Mouse (Mus musculus): Measurements from ENCODE around the gene Paqr5. TPM values are rescaled to one million over a fixed set of nuclear protein-coding genes. Genes with fewer than 3 reads are reported as not detected.

Paqr5 gene
- polyA plus RNA-seq, 2 experiments, result 5.2 to 12.4 TPM

DNA sequence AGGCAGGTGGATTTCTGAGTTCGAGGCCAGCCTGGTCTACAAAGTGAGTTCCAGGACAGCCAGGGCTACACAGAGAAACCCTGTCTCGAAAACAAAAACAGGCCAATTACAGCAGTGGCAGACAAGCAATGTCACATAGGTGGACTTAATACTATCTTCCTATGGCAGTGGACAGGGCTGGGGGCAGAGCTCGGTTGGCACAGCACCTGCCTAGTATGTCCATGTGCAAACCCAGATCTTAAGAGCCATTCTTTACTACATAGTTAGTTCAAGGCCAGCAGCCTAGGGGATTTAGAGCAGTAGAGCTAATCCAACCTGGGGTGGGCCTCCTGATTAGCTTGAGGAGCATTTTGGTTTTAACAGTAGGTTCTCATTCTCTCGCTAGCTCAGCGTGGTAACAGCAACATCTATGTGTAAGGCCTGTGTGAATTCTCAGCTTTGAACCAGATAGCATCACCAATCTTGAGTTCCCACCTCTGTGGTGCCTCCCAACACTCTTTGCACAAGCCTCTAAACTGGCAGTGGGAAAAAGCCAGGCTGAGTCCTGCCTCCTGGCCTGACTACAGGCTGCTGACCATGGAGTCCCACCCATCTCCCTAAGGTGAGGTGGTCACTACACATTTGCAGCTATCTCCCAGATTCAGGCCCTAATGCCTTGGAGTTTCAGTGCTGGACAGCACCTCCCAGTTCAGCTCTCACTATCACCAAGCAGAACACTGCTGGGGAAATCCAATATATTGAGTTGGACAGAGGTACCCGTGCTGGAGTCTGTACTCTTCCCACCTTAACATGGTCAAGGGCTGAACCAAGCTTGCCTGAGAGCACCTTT, 115.1 kb downstream of the Paqr5 start:
- no peak for TF ChIP-seq POLR2A (IDR thresholded peaks at IDR 0.05; ENCODE audit: borderline replicate concordance, extremely low read depth, insufficient read depth, insufficient read length)
- no peaks in the 10 kb centered on the region for H3K27me3 ChIP-seq (ENCODE audit: control insufficient read depth, insufficient read depth, low read length)
- DNase-seq (ENCODE audit: low spot score) (no peak), ATAC-seq (ENCODE audit: low FRiP score, low read depth) (no peak)
- 48% methylated on average over 6 of the region's 6 CpGs for WGBS
- no peak overlapping the region for H3K4me3 ChIP-seq (replicated peaks; ENCODE audit: low read length)
- H3K4me2 ChIP-seq (replicated peaks; ENCODE audit: low read depth, low read length, severe bottlenecking), result no peak overlapping the region
- H3K36me3 ChIP-seq (ENCODE audit: control insufficient read depth, insufficient read depth, low read length), result peaks cover 23% of the 10 kb centered on the region
- H3K9me3 ChIP-seq (ENCODE audit: control insufficient read depth, low read length), result no peaks in the 10 kb centered on the region
- no peak overlapping the region for H3K27ac ChIP-seq (replicated peaks; ENCODE audit: low read depth, low read length)
- peaks cover 8% of the 10 kb centered on the region for H3K4me1 ChIP-seq (ENCODE audit: control insufficient read depth, insufficient read depth, low read length)
- H3K9ac ChIP-seq (ENCODE audit: low read depth, low read length, severe bottlenecking), result no peak overlapping the region

GRCm38 (mm10) chr9:61910526-61911256, 116.0 kb downstream of the Paqr5 start:
- no peaks in the 10 kb centered on the region for H3K9me3 ChIP-seq (ENCODE audit: control insufficient read depth, low read length)
- DNase-seq (ENCODE audit: low spot score) (no peak), ATAC-seq (ENCODE audit: low FRiP score, low read depth) (no peak)
- no peaks in the 10 kb centered on the region for H3K27me3 ChIP-seq (ENCODE audit: control insufficient read depth, insufficient read depth, low read length)
- no peak for TF ChIP-seq POLR2A (IDR thresholded peaks at IDR 0.05; ENCODE audit: borderline replicate concordance, extremely low read depth, insufficient read depth, insufficient read length)
- 39% methylated on average over 20 of the region's 20 CpGs for whole genome bisulfite sequencing
- no peak overlapping the region for H3K27ac ChIP-seq (replicated peaks; ENCODE audit: low read depth, low read length)
- peaks cover 8% of the 10 kb centered on the region for H3K4me1 ChIP-seq (ENCODE audit: control insufficient read depth, insufficient read depth, low read length)
- no peak overlapping the region for H3K4me2 ChIP-seq (replicated peaks; ENCODE audit: low read depth, low read length, severe bottlenecking)
- H3K36me3 ChIP-seq (ENCODE audit: control insufficient read depth, insufficient read depth, low read length), result peaks cover 21% of the 10 kb centered on the region
- H3K4me3 ChIP-seq (replicated peaks; ENCODE audit: low read length), result no peak overlapping the region
- no peak overlapping the region for H3K9ac ChIP-seq (ENCODE audit: low read depth, low read length, severe bottlenecking)

- peaks cover 8% of the 10 kb centered on the region for H3K4me1 ChIP-seq (ENCODE audit: control insufficient read depth, insufficient read depth, low read length)
- no peaks in the 10 kb centered on the region for H3K27me3 ChIP-seq (ENCODE audit: control insufficient read depth, insufficient read depth, low read length)
- WGBS, result 96% methylated on average over 1 of the region's 1 CpGs
- H3K27ac ChIP-seq (replicated peaks; ENCODE audit: low read depth, low read length), result no peak overlapping the region
- no peak for TF ChIP-seq POLR2A (IDR thresholded peaks at IDR 0.05; ENCODE audit: borderline replicate concordance, extremely low read depth, insufficient read depth, insufficient read length)
- DNase-seq (ENCODE audit: low spot score), result no peak
- H3K36me3 ChIP-seq (ENCODE audit: control insufficient read depth, insufficient read depth, low read length), result peaks cover 21% of the 10 kb centered on the region
- H3K9me3 ChIP-seq (ENCODE audit: control insufficient read depth, low read length), result no peaks in the 10 kb centered on the region
- H3K4me2 ChIP-seq (replicated peaks; ENCODE audit: low read depth, low read length, severe bottlenecking), result no peak overlapping the region
- no peak overlapping the region for H3K9ac ChIP-seq (ENCODE audit: low read depth, low read length, severe bottlenecking)
- no peak for ATAC-seq (ENCODE audit: low FRiP score, low read depth)
- H3K4me3 ChIP-seq (replicated peaks; ENCODE audit: low read length), result no peak overlapping the region
Observed at GRCm38 (mm10) chr9:61909633-61910032, 117.0 kb downstream of the Paqr5 start.

GRCm38 (mm10) chr9:61908832-61909407, 117.7 kb downstream of the Paqr5 start:
- 87% methylated on average over 11 of the region's 11 CpGs for WGBS
- TF ChIP-seq POLR2A (IDR thresholded peaks at IDR 0.05; ENCODE audit: borderline replicate concordance, extremely low read depth, insufficient read depth, insufficient read length), result no peak
- no peak for ATAC-seq (ENCODE audit: low FRiP score, low read depth)

GRCm38 (mm10) chr9:61908341-61908740, 118.3 kb downstream of the Paqr5 start:
- Histone ChIP-seq H3K4me1 (ENCODE audit: control insufficient read depth, insufficient read depth, low read length) (peaks cover 4% of the 10 kb centered on the region; the same call in 1 of the 2 replicates), H3K27me3 (ENCODE audit: control insufficient read depth, insufficient read depth, low read length) (no peaks in the 10 kb centered on the region), H3K9ac (ENCODE audit: low read depth, low read length, severe bottlenecking) (no peak overlapping the region), H3K36me3 (ENCODE audit: control insufficient read depth, insufficient read depth, low read length) (peaks cover 21% of the 10 kb centered on the region), H3K4me2 (replicated peaks; ENCODE audit: low read depth, low read length, severe bottlenecking) (no peak overlapping the region), H3K4me3 (replicated peaks; ENCODE audit: low read length) (no peak overlapping the region), H3K9me3 (ENCODE audit: control insufficient read depth, low read length) (no peaks in the 10 kb centered on the region), H3K27ac (replicated peaks; ENCODE audit: low read depth, low read length) (no peak overlapping the region)
- 84% methylated on average over 3 of the region's 3 CpGs for WGBS
- no peak for DNase-seq (ENCODE audit: low spot score)
- no peak for ATAC-seq (ENCODE audit: low FRiP score, low read depth)
- no peak for TF ChIP-seq POLR2A (IDR thresholded peaks at IDR 0.05; ENCODE audit: borderline replicate concordance, extremely low read depth, insufficient read depth, insufficient read length)

More at GRCm38 (mm10) chr9:61908832-61909407, 117.7 kb downstream of the Paqr5 start:
- Histone ChIP-seq H3K4me2 (replicated peaks; ENCODE audit: low read depth, low read length, severe bottlenecking) (no peak overlapping the region), H3K9me3 (ENCODE audit: control insufficient read depth, low read length) (no peaks in the 10 kb centered on the region), H3K27me3 (ENCODE audit: control insufficient read depth, insufficient read depth, low read length) (no peaks in the 10 kb centered on the region), H3K27ac (replicated peaks; ENCODE audit: low read depth, low read length) (no peak overlapping the region), H3K9ac (ENCODE audit: low read depth, low read length, severe bottlenecking) (no peak overlapping the region), H3K4me1 (ENCODE audit: control insufficient read depth, insufficient read depth, low read length) (peaks cover 8% of the 10 kb centered on the region), H3K4me3 (replicated peaks; ENCODE audit: low read length) (no peak overlapping the region), H3K36me3 (ENCODE audit: control insufficient read depth, insufficient read depth, low read length) (peaks cover 21% of the 10 kb centered on the region)
- DNase-seq (ENCODE audit: low spot score), result no peak

Data from limb, embryonic 14.5 days (tissue).